Mouse (Mus musculus): Measurements from ENCODE around the gene Gm20388.

GRCm38 (mm10) chr8:120471752-120472151 lies 561.1 kb downstream of the Gm20388 start:
- no peak for TF ChIP-seq CTCF (IDR thresholded peaks at IDR 0.05; ENCODE audit: low read depth)
- no peak for TF ChIP-seq EP300 (optimal IDR thresholded peaks at IDR 0.05)
